Mouse (Mus musculus) midbrain, postnatal 0 days (tissue): Measurements from ENCODE around the gene Zfp367. TPM values are rescaled to one million over a fixed set of nuclear protein-coding genes. Genes with fewer than 3 reads are reported as not detected.

Experiments
- ATAC-seq: fragments of 200-750 bp; cut with Nextera tagmentation; 2 replicates; pipeline ENCODE4 v1.8.0; 2017; ENCODE audit warnings: moderate number of reproducible peaks, mild to moderate bottlenecking, moderate TSS enrichment, moderate library complexity; ENCODE audit not compliant: low FRiP score
- DNase-seq: peaks from one replicate; pipeline ENCODE4 v3.0.0-alpha.2; 2015; ENCODE audit warnings: low spot score
- H3K27ac ChIP-seq: fragments of 300-500 bp; sonication (generic); 2 replicates; pipeline ENCODE4 v1.5.1; 2014; ENCODE audit warnings: low read depth, mild to moderate bottlenecking, low read length, mixed read lengths
- H3K27me3 ChIP-seq: fragments of 300-500 bp; sonication (generic); 2 replicates; pipeline ENCODE4 v1.6.1; 2014; ENCODE audit warnings: low read length, control low read depth, mixed read lengths; ENCODE audit not compliant: insufficient read depth
- H3K36me3 ChIP-seq: fragments of 300-500 bp; sonication (generic); 2 replicates; pipeline ENCODE4 v1.6.1; 2014; ENCODE audit warnings: low read length, control low read depth, mixed read lengths; ENCODE audit not compliant: insufficient read depth
- H3K4me1 ChIP-seq: fragments of 300-500 bp; sonication (generic); 2 replicates; pipeline ENCODE4 v1.6.1; 2014; ENCODE audit warnings: mild to moderate bottlenecking, control low read depth, antibody characterized with exemption, low read length, mixed read lengths; ENCODE audit not compliant: insufficient read depth
- H3K4me2 ChIP-seq: fragments of 300-500 bp; sonication (generic); 2 replicates; pipeline ENCODE4 v1.6.1; 2014; ENCODE audit warnings: low read depth, mild to moderate bottlenecking, low read length, mixed read lengths; ENCODE audit not compliant: poor library complexity, severe bottlenecking
- H3K4me3 ChIP-seq: fragments of 300-500 bp; sonication (generic); 2 replicates; pipeline ENCODE4 v1.5.1; 2014; ENCODE audit warnings: low read depth, mild to moderate bottlenecking, low read length, moderate library complexity
- H3K9ac ChIP-seq: fragments of 300-500 bp; sonication (generic); replicated peaks from 2 replicates; pipeline ENCODE4 v1.6.1; 2014; ENCODE audit warnings: mild to moderate bottlenecking, low read length, moderate library complexity, mixed read lengths; ENCODE audit not compliant: poor library complexity, severe bottlenecking
- H3K9me3 ChIP-seq: fragments of 300-500 bp; sonication (generic); 2 replicates; pipeline ENCODE4 v1.6.1; 2016; ENCODE audit warnings: low read length, control low read depth
- CTCF ChIP-seq: IDR thresholded peaks from 2 replicates; pipeline ENCODE4 v1.5.1; 2016; ENCODE audit warnings: antibody characterized with exemption, mild to moderate bottlenecking
- WGBS: fragments of 180-500 bp; shearing (Covaris S2); extraction: QIAGEN DNeasy Blood & Tissue Kit; methylation state at CpG from one replicate; pipeline ENCODE4 v1.1.7; 2014; 5-methylcytosine and 5-hydroxymethylcytosine counted together
- polyA plus RNA-seq: library from polyadenylated mRNA; unstranded; fragments of >200 nt; fragmentation: Nextera tagmentation; extraction: Ambion mirVana; gene quantifications from 2 replicates; pipeline ENCODE4 v1.2.1, GENCODE M21; 2015
- total RNA-seq: library from RNA; depleted of rRNA; stranded (reverse); fragments of >200 nt; gene quantifications from 2 replicates; pipeline ENCODE4 v1.2.3, GENCODE M21; 2014

The Zfp367 gene
- total and polyA plus RNA-seq, 2 experiments from 2014 or later = 3.4 to 7.1 TPM

GRCm38 (mm10) chr13:64152671-64153082 lies 325 bp downstream of the Zfp367 start:
- TF ChIP-seq CTCF = peak; percentile 27; the same call in 1 of the 2 replicates

GRCm38 (mm10) chr13:64152241-64152669 lies 747 bp downstream of the Zfp367 start:
- Histone ChIP-seq H3K9me3 (no peaks in the 10 kb centered on the region), H3K27ac (peak overlapping the region; percentile 32; the same call in 1 of the 2 replicates), H3K36me3 (no peaks in the 10 kb centered on the region), H3K4me2 (peak overlapping the region; percentile 96), H3K4me1 (no peaks in the 10 kb centered on the region), H3K4me3 (peak overlapping the region; percentile 74), H3K27me3 (no peaks in the 10 kb centered on the region), H3K9ac (peak overlapping the region; percentile 65)
- TF ChIP-seq CTCF = no peak
- ATAC-seq (peak; percentile 55), DNase-seq (peak; percentile 87)
- WGBS = 1% methylated on average over 39 of the region's 42 CpGs

More at GRCm38 (mm10) chr13:64152671-64153082, 325 bp downstream of the Zfp367 start:
- ATAC-seq (peak; percentile 74), DNase-seq (peak; percentile 36)
- H3K4me1 ChIP-seq = no peaks in the 10 kb centered on the region
- H3K27ac ChIP-seq = peak overlapping the region; percentile 32; the same call in 1 of the 2 replicates
- under 1% methylated on average over 56 of the region's 61 CpGs for WGBS
- H3K4me3 ChIP-seq = peak overlapping the region; percentile 74
- peak overlapping the region; percentile 96 for H3K4me2 ChIP-seq
- H3K27me3 ChIP-seq = no peaks in the 10 kb centered on the region
- H3K9me3 ChIP-seq = no peaks in the 10 kb centered on the region
- peak overlapping the region; percentile 65 for H3K9ac ChIP-seq
- H3K36me3 ChIP-seq = no peaks in the 10 kb centered on the region

- no peak overlapping the region for H3K4me3 ChIP-seq
- WGBS = 74% methylated on average over 5 of the region's 5 CpGs
- DNase-seq (no peak), ATAC-seq (no peak)
- H3K4me1 ChIP-seq = no peaks in the 10 kb centered on the region
- no peak overlapping the region for H3K9ac ChIP-seq
- no peak overlapping the region for H3K27ac ChIP-seq
- no peak overlapping the region for H3K4me2 ChIP-seq
- no peaks in the 10 kb centered on the region for H3K9me3 ChIP-seq
- H3K27me3 ChIP-seq = no peaks in the 10 kb centered on the region
- TF ChIP-seq CTCF = no peak
- H3K36me3 ChIP-seq = no peaks in the 10 kb centered on the region
Observed at GRCm38 (mm10) chr13:64150121-64150520, 2.9 kb downstream of the Zfp367 start.

- Histone ChIP-seq H3K4me3 (peak overlapping the region; percentile 55), H3K9me3 (no peaks in the 10 kb centered on the region), H3K4me2 (peak overlapping the region; percentile 66), H3K27ac (no peak overlapping the region), H3K36me3 (no peaks in the 10 kb centered on the region), H3K9ac (peak overlapping the region; percentile 50; the same call in 1 of the 2 replicates), H3K4me1 (no peaks in the 10 kb centered on the region), H3K27me3 (no peaks in the 10 kb centered on the region)
- 41% methylated on average over 15 of the region's 15 CpGs for WGBS
- ATAC-seq = no peak
- DNase-seq = no peak
- TF ChIP-seq CTCF = peak; percentile 45
Observed at GRCm38 (mm10) chr13:64129616-64130375, 23.2 kb downstream of the Zfp367 start.

GRCm38 (mm10) chr13:64128858-64129615 lies 24.0 kb downstream of the Zfp367 start, which contains the start of gene Slc35d2:
Gene Slc35d2 (minus strand): TSS chr13:64129368.
- no peaks in the 10 kb centered on the region for H3K4me1 ChIP-seq
- no peaks in the 10 kb centered on the region for H3K27me3 ChIP-seq
- peak within 1 kb of the TSS; percentile 66 for H3K4me2 ChIP-seq
- H3K9ac ChIP-seq = peak within 1 kb of the TSS; percentile 50
- H3K36me3 ChIP-seq = no peaks in the 10 kb centered on the region
- peak; percentile 63; the same call in 1 of the 2 replicates for ATAC-seq
- WGBS = 9% methylated on average over 43 of the region's 44 CpGs
- peak within 1 kb of the TSS; percentile 55 for H3K4me3 ChIP-seq
- no peak for TF ChIP-seq CTCF
- no peaks in the 10 kb centered on the region for H3K9me3 ChIP-seq
- no peak for DNase-seq
- no peak within 1 kb of the TSS for H3K27ac ChIP-seq
